Mouse (Mus musculus) adrenal gland, postnatal 14 days (tissue): Measurements from ENCODE around the gene Ccdc148. TPM values are rescaled to one million over a fixed set of nuclear protein-coding genes. Genes with fewer than 3 reads are reported as not detected.
A peak's percentile ranks its signal among the peaks of the same experiment; 100 is the strongest.

ENCODE experiments used
- DNase-seq: peaks from one replicate; pipeline ENCODE4 v3.0.0; 2021; ENCODE audit warnings: mixed read lengths
- total RNA-seq: library from RNA; stranded (reverse); gene quantifications from 2 replicates; pipeline ENCODE4 v1.2.3, GENCODE M21; 2021

The Ccdc148 gene
- total RNA-seq, 1 experiment from 2014 or later: 1.1 TPM

- DNase-seq: no peak
Observed at GRCm38 (mm10) chr2:59050245-59050824, 110.1 kb downstream of the Ccdc148 start.

- DNase-seq: no peak
Observed at GRCm38 (mm10) chr2:59049686-59050085, 110.8 kb downstream of the Ccdc148 start.

GRCm38 (mm10) chr2:59048775-59049451 lies 111.6 kb downstream of the Ccdc148 start:
- no peak for DNase-seq

DNA sequence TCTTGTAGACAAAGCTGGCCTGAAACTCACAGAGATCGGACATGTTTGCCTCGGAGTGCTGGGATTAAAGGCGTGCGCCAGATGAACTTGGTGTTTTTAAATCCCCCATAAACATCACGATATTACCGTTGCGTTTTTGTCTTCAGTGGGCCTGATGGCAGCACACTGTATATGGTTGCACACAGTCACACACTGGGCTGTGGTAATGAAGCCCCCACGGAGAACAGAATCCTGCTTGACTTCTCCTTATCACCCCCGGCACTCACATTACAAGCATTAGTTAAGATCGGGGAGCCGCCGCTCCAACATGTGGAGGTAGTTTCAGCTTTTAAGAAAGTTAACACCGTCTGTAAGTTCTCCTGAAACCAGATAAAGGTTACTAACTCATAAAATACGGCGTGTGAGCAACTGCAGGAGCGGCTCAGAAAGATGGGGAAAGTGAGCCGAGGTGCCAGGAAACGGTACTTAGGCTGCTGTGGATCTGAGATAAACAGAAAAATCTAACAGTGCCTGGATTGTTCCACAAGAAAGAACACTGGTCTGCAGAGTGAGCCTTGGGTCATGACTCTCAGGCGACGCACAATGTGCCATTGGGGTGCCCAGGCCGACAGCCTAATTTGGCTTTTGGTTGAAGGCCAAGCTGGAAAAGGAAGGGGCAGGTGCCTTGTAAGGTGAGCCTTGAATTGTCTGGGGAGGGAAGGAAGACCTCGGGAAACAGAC lies 117.0 kb downstream of the Ccdc148 start:
- no peak for DNase-seq

GRCm38 (mm10) chr2:59042616-59043015 lies 117.9 kb downstream of the Ccdc148 start:
- DNase-seq: peak; percentile 53

GRCm38 (mm10) chr2:59036433-59036832 lies 124.0 kb downstream of the Ccdc148 start:
- no peak for DNase-seq

- no peak for DNase-seq
Observed at GRCm38 (mm10) chr2:59035206-59035605, 125.3 kb downstream of the Ccdc148 start.

DNA sequence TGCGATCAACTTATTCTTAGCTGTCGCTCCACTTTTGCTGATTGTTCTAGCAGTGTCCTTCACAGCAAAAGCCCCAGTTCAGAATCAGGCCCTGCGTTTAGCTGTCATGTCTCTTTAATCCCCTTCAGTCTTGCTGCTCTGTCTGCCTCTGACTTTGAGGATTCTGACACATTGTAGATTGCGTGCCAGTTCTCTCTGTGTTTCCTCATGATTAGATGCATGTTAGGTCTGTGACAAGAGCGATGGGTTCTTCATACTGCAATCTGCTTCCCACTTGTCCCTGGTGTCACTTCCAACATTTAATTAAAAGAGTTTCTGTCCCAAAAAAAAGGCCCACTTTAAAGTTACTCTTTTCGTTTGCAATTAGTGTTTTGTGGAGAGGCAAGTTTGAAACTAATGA lies 126.2 kb downstream of the Ccdc148 start:
- no peak for DNase-seq

DNA sequence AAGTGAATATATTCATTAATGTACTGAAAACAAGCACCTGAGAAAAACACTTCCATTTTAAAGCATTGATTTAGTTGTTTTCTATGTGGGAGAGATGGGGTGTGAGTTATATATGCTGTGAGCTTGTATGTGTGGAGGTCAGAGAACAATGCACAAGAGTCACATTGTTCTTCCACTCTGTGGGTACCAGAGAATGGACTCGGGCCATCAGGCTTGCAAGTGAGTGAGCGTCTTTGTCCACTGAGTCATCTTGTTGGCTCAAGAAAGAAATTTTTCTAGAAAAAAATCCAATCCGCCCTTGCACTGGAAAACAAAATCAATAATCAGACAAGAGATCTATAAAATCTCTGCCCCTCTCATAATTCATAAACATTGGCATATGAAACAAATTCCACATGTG lies 135.9 kb downstream of the Ccdc148 start:
- no peak for DNase-seq

DNA sequence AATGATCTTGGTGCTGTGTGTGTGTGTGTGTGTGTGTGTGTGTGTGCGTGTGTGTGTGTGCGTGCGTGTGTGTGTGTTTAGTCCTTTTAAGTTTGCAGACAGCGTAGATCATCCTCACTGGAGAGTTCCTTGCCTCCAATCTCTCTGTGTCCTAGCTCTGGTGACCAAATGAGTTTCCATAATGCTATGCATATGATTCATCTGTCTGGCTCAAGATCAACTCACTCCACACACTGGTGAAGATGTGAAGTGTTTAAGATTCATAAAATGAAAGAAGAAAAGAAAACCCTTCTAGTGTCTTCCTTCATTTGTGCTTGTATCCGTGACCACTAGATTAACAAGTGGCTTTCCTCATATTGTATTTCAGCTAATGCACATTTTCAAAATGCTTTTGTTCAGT lies 153.1 kb downstream of the Ccdc148 start:
- no peak for DNase-seq

GRCm38 (mm10) chr2:59006567-59007340 lies 153.7 kb downstream of the Ccdc148 start:
- DNase-seq: no peak

DNA sequence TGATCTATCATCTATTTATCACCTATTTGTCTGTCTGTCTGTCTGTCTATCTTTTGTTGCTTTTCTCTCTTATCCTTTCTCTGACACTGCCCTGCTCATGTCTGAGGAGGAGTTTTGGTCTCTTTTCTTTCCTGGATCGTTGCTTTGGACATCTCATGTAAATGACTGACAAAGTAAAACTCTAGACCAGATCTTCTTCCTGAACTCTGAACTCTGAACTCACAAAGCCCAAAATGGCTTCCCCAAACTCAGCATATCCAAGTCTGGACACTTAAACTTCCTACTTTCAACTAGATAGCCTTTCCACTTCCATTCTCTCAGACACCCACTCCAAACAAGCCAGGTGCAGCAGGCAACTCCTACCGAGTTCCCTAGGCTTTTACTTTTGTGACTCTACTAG lies 163.3 kb downstream of the Ccdc148 start:
- DNase-seq: no peak

- DNase-seq: peak; percentile 8
Observed at GRCm38 (mm10) chr2:58992431-58993191, 167.9 kb downstream of the Ccdc148 start.

DNA sequence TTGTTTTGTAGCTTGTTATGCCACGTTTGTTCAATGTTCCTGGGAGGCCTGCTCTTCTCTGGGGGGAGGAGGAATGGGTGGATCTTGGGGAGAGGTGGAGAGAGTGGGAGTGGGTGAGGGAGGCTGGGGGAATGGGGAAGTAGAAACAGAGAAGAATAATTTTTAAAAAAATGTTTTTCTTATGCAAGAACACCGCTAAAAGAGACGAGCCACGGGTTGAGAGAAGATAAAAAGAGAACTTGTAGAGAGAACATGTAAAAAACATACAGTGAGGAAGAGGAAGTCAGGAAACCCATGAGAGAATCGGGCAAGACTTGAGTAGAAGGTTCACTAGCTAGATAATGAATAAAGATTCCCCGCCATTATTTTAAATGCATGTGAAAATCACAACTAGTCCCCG lies 182.4 kb downstream of the Ccdc148 start:
- DNase-seq: no peak

DNA sequence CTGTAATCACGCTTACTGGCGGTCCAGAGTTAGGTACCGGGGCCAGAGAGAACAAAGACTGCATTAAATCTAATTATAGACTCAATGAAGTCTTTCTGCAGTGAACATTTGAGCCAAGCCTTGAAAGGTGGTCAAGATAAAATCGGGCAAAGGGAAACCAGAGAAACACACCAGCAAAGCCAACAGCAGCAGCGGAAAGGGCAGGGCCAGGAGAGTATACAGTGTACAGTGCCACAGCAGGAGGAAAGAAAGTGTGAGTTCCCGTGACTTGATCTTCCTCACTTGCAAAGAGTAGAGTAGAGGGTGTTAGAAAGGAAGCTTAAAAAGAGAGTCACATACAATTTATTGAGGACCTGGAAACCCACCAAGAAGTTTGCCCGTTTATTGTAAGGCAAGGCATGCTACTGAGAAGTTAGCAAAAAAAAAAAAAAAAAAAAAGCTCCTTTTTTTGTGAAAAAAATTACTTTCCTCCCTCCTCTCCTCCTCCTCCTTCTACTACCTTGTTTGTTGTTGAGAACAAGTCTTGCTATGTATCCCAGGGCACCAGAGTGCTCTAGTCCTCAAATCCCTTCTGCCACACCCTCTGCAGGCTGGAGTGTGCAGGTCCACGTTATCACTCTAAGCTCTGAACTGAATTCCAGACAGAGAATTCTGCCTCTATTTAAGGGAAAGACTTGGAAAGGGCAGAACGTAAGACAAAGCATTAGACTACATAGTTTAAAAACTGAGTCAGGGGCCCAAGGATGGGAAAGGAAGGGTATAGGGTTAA lies 188.8 kb downstream of the Ccdc148 start:
- no peak for DNase-seq

DNA sequence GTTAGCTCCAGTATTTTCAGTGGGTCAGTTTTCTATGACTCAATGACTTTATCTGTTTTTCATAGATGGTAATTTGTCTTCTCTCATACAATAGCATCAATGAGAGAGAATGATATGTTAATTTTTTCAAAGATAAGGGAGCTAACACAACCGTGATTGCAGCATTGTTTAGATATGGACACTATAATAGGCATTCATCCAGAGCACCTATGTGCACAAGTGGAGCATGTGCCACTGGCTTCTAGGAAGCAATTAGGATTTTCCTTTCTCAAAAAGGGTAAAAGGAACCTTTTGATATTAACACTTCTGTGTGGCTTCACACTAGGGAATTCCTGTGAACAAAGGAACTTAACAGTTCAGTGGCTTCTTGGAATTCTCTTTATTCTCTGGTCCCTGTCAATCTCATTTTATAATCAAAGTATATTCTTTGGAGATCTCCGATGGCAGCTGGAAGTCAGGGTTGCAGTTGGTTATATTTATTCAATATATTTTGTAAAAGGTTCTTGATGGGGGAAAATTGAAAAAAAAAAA lies 203.6 kb downstream of the Ccdc148 start:
- DNase-seq: no peak

DNA sequence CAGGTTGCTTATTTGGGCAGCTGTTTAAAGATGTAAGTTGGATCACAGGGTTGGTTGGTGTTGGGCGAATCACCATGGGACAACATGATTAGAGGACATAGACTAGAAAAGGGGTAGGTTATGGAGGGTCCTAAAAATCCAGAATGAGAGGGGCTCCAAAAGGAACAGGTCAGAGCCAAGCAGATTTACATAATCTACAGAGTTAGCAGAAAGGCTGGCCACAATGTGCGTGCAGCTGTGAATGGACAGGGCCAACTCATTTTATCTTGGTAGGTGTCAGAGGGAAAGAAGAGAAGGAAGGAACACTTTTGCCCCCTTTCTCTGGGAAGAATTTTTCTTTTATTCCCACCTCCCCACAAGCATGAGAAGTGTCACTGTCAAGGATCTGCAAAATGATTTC lies 204.1 kb downstream of the Ccdc148 start:
- DNase-seq: no peak

GRCm38 (mm10) chr2:58952101-58952500 lies 208.4 kb downstream of the Ccdc148 start:
- no peak for DNase-seq

DNA sequence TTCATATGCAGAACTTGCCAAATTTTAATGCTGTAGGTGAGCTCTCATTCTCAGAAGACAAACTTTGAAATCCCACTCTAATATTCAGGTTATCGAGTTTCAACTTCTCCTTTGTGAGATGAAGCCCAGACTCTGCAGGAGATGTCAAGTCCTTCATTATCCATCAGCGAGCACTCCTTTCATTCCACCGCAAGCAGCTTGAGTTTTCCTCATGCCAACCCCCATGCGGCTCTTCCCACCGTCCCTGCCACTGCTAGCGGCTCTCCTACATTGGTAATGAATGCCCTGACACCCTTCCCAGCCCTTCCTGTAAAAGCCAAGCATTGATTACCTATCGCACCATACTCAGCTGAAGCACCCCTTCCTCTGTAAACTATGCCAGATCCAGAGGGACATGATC lies 211.7 kb downstream of the Ccdc148 start:
- DNase-seq: no peak

DNA sequence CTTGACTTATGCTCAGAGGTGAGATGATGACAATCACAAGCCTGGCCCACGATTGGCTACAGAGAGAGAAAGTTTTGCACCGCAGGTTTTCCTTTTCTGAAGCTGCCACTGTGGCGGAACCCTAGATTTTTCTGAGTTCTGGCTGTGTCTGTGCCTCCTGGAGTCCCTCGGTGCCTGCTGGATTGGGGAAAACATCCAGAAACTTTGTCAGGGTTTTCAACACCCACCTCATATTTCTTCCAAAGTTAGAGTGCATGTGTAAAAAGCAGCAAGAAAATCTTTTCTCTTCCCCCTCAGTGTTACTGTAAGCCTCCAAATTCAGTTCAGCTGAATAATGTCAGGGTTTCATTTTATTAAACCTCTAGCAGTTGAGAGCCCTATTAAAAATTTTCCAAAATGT lies 219.1 kb downstream of the Ccdc148 start:
- DNase-seq: no peak

GRCm38 (mm10) chr2:58925551-58925950 lies 234.9 kb downstream of the Ccdc148 start:
- no peak for DNase-seq
